Mouse (Mus musculus): Measurements from ENCODE around the gene Cacna2d3. TPM values are rescaled to one million over a fixed set of nuclear protein-coding genes. Genes with fewer than 3 reads are reported as not detected.
A peak's percentile ranks its signal among the peaks of the same experiment; 100 is the strongest.

The Cacna2d3 gene
- polyA plus RNA-seq, 1 experiment from 2014 or later = 0.88 TPM

- no peak for DNase-seq (ENCODE audit: extremely low spot score, low spot score)
- H3K4me3 ChIP-seq = no peak overlapping the region
- WGBS = 93% methylated on average over 12 of the region's 12 CpGs
- H3K27me3 ChIP-seq (ENCODE audit: poor library complexity, severe bottlenecking) = no peaks in the 10 kb centered on the region
- H3K9me3 ChIP-seq = no peaks in the 10 kb centered on the region
- H3K4me1 ChIP-seq = no peaks in the 10 kb centered on the region
- no peak overlapping the region for H3K27ac ChIP-seq
- H3K36me3 ChIP-seq (replicated peaks) = no peaks in the 10 kb centered on the region
Measured at GRCm38 (mm10) chr14:28923180-28923961, 798.3 kb downstream of the Cacna2d3 start.

- WGBS = 92% methylated on average over 5 of the region's 5 CpGs
- H3K27ac ChIP-seq = no peak overlapping the region
- no peak overlapping the region for H3K4me3 ChIP-seq
- H3K36me3 ChIP-seq (replicated peaks) = no peaks in the 10 kb centered on the region
- no peaks in the 10 kb centered on the region for H3K27me3 ChIP-seq (ENCODE audit: poor library complexity, severe bottlenecking)
- no peaks in the 10 kb centered on the region for H3K4me1 ChIP-seq
- no peaks in the 10 kb centered on the region for H3K9me3 ChIP-seq
- DNase-seq (ENCODE audit: extremely low spot score, low spot score) = no peak
Measured at GRCm38 (mm10) chr14:28918871-28919270, 802.8 kb downstream of the Cacna2d3 start.

GRCm38 (mm10) chr14:28915004-28915403 lies 806.7 kb downstream of the Cacna2d3 start:
- no peak overlapping the region for H3K27ac ChIP-seq
- H3K27me3 ChIP-seq (ENCODE audit: poor library complexity, severe bottlenecking) = no peaks in the 10 kb centered on the region
- no peaks in the 10 kb centered on the region for H3K9me3 ChIP-seq
- H3K4me1 ChIP-seq = no peaks in the 10 kb centered on the region
- DNase-seq (ENCODE audit: extremely low spot score, low spot score) = no peak
- no peak overlapping the region for H3K4me3 ChIP-seq
- 76% methylated on average over 1 of the region's 1 CpGs for WGBS
- no peaks in the 10 kb centered on the region for H3K36me3 ChIP-seq (replicated peaks)

GRCm38 (mm10) chr14:28907659-28908058 lies 814.0 kb downstream of the Cacna2d3 start:
- WGBS = 80% methylated on average over 6 of the region's 6 CpGs
- Histone ChIP-seq H3K9me3 (no peaks in the 10 kb centered on the region), H3K4me3 (no peak overlapping the region), H3K4me1 (no peaks in the 10 kb centered on the region), H3K27ac (no peak overlapping the region), H3K27me3 (ENCODE audit: poor library complexity, severe bottlenecking) (no peaks in the 10 kb centered on the region), H3K36me3 (replicated peaks) (no peaks in the 10 kb centered on the region)
- no peak for DNase-seq (ENCODE audit: extremely low spot score, low spot score)

GRCm38 (mm10) chr14:28892530-28892929 lies 829.1 kb downstream of the Cacna2d3 start:
- 78% methylated on average over 3 of the region's 3 CpGs for WGBS
- no peak overlapping the region for H3K27ac ChIP-seq
- H3K4me1 ChIP-seq = no peaks in the 10 kb centered on the region

GRCm38 (mm10) chr14:28887373-28887772 lies 834.3 kb downstream of the Cacna2d3 start:
- 79% methylated on average over 1 of the region's 1 CpGs for WGBS
- H3K27ac ChIP-seq = no peak overlapping the region
- H3K4me1 ChIP-seq = no peaks in the 10 kb centered on the region
- no peaks in the 10 kb centered on the region for H3K27me3 ChIP-seq (ENCODE audit: poor library complexity, severe bottlenecking)
- DNase-seq (ENCODE audit: extremely low spot score, low spot score) = no peak
- H3K4me3 ChIP-seq = no peak overlapping the region
- no peaks in the 10 kb centered on the region for H3K36me3 ChIP-seq (replicated peaks)
- no peaks in the 10 kb centered on the region for H3K9me3 ChIP-seq

More at GRCm38 (mm10) chr14:28892530-28892929, 829.1 kb downstream of the Cacna2d3 start:
- H3K27me3 ChIP-seq (ENCODE audit: poor library complexity, severe bottlenecking) = no peaks in the 10 kb centered on the region
- H3K36me3 ChIP-seq (replicated peaks) = no peaks in the 10 kb centered on the region
- no peak for DNase-seq (ENCODE audit: extremely low spot score, low spot score)
- no peaks in the 10 kb centered on the region for H3K9me3 ChIP-seq
- no peak overlapping the region for H3K4me3 ChIP-seq

- Histone ChIP-seq H3K4me1 (no peaks in the 10 kb centered on the region), H3K27me3 (ENCODE audit: poor library complexity, severe bottlenecking) (no peaks in the 10 kb centered on the region), H3K9me3 (no peaks in the 10 kb centered on the region), H3K36me3 (replicated peaks) (no peaks in the 10 kb centered on the region), H3K27ac (no peak overlapping the region), H3K4me3 (no peak overlapping the region)
- no peak for DNase-seq (ENCODE audit: extremely low spot score, low spot score)
- WGBS = 90% methylated on average over 4 of the region's 4 CpGs
Measured at GRCm38 (mm10) chr14:28886661-28887060, 835.0 kb downstream of the Cacna2d3 start.

- H3K4me1 ChIP-seq = no peaks in the 10 kb centered on the region
- no peaks in the 10 kb centered on the region for H3K36me3 ChIP-seq (replicated peaks)
- H3K9me3 ChIP-seq = no peaks in the 10 kb centered on the region
- no peak overlapping the region for H3K4me3 ChIP-seq
- WGBS = 86% methylated on average over 6 of the region's 6 CpGs
- no peak for DNase-seq (ENCODE audit: extremely low spot score, low spot score)
- H3K27me3 ChIP-seq (ENCODE audit: poor library complexity, severe bottlenecking) = no peaks in the 10 kb centered on the region
- H3K27ac ChIP-seq = no peak overlapping the region
Measured at GRCm38 (mm10) chr14:28870983-28871382, 850.7 kb downstream of the Cacna2d3 start.

- Histone ChIP-seq H3K4me1 (peaks cover 3% of the 10 kb centered on the region), H3K36me3 (replicated peaks) (no peaks in the 10 kb centered on the region), H3K4me3 (no peak overlapping the region), H3K27me3 (ENCODE audit: poor library complexity, severe bottlenecking) (no peaks in the 10 kb centered on the region), H3K9me3 (no peaks in the 10 kb centered on the region), H3K27ac (no peak overlapping the region)
- WGBS = 92% methylated on average over 5 of the region's 5 CpGs
- no peak for DNase-seq (ENCODE audit: extremely low spot score, low spot score)
Measured at GRCm38 (mm10) chr14:28870382-28870781, 851.3 kb downstream of the Cacna2d3 start.

- no peaks in the 10 kb centered on the region for H3K36me3 ChIP-seq (replicated peaks)
- DNase-seq (ENCODE audit: extremely low spot score, low spot score) = no peak
- no peak overlapping the region for H3K4me3 ChIP-seq
- H3K27ac ChIP-seq = peak overlapping the region; percentile 60; the same call in 1 of the 2 replicates
- no peaks in the 10 kb centered on the region for H3K27me3 ChIP-seq (ENCODE audit: poor library complexity, severe bottlenecking)
- H3K4me1 ChIP-seq = peaks cover 12% of the 10 kb centered on the region
- WGBS = 52% methylated on average over 4 of the region's 4 CpGs
- H3K9me3 ChIP-seq = no peaks in the 10 kb centered on the region
Measured at GRCm38 (mm10) chr14:28864925-28865324, 856.7 kb downstream of the Cacna2d3 start.

GRCm38 (mm10) chr14:28861142-28861541 lies 860.5 kb downstream of the Cacna2d3 start:
- 93% methylated on average over 2 of the region's 2 CpGs for WGBS
- no peaks in the 10 kb centered on the region for H3K9me3 ChIP-seq
- DNase-seq (ENCODE audit: extremely low spot score, low spot score) = no peak
- no peaks in the 10 kb centered on the region for H3K36me3 ChIP-seq (replicated peaks)
- no peaks in the 10 kb centered on the region for H3K27me3 ChIP-seq (ENCODE audit: poor library complexity, severe bottlenecking)
- H3K4me3 ChIP-seq = no peak overlapping the region
- no peak overlapping the region for H3K27ac ChIP-seq
- H3K4me1 ChIP-seq = peaks cover 12% of the 10 kb centered on the region

Measured in forebrain, embryonic 10.5 days (tissue).